11 mouse cellular contexts compared by ENCODE assay signal in the genomic region with DNA sequence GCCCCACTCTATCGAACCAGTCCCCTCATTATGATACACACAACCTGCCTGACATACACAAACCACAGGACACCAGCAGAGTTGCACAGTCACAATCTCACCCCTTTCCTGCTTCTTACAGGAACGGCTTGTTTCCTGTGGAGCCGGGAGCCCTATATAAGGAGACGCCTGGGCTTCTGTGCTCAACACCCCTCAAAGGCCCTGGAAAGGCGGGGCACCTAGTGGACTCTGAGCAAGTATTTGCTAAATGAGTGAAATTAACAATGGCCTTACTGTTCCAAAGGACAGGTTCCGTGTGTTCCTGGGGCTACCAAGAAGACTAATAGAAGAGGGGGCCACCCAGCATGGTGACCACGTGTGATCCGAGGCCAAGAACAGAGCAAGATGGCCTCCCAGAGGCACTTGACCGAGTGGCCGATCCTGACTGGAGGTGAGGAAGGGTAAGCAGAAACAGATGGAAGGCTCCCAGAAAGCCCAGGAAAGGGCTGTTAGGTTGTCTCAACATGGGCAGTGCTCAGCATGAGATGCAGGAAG. TPM values are rescaled to one million over a fixed set of nuclear protein-coding genes. Genes with fewer than 3 reads are reported as not detected.
DNase-seq lines count a peak whose midpoint lies in the region; ATAC-seq and TF ChIP-seq lines count a peak whose summit lies in the region.
"Had no signal": no experiment of that assay in that cellular context is flagged by ENCODE, and none has a peak within 500 bp of the region (broad histone marks: within the 10 kb centered on the region; RNA-seq: fewer than 3 reads in every experiment).

No protein-coding gene starts in this region.

- no peak overlapping the region for H3K4me2 ChIP-seq in heart, embryonic 14.5 days (ENCODE audit: low read length)
- no peak overlapping the region for H3K4me2 ChIP-seq in lung, postnatal 0 days (replicated peaks; ENCODE audit: low read depth, low read length)
- H3K4me2 ChIP-seq in hindbrain, embryonic 14.5 days (replicated peaks): no peak overlapping the region

- no peak overlapping the region for H3K4me3 ChIP-seq in heart, embryonic 14.5 days (ENCODE audit: control insufficient read depth in 1 of 2, insufficient read depth in 1 of 2, low read depth in 1 of 2, low read length in 2 of 2)
- no peak overlapping the region for H3K4me3 ChIP-seq in lung, postnatal 0 days (ENCODE audit: low read depth, low read length)
- H3K4me3 ChIP-seq in hindbrain, embryonic 14.5 days (replicated peaks; ENCODE audit: low read length): no peak overlapping the region
- H3K4me3 ChIP-seq: erythroblast, embryonic 14.5 days; gastrocnemius, adult 2 months had no signal

- TF ChIP-seq CTCF in lung, postnatal 0 days (IDR thresholded peaks at IDR 0.05): no peak

- peak overlapping the region; percentile 50; the same call in 1 of the 2 replicates for H3K9ac ChIP-seq in heart, embryonic 14.5 days (ENCODE audit: low read length)
- H3K9ac ChIP-seq in lung, postnatal 0 days (replicated peaks; ENCODE audit: low read depth): no peak overlapping the region
- H3K9ac ChIP-seq in hindbrain, embryonic 14.5 days: no peak overlapping the region

- intact Hi-C loops in heart, postnatal 36 days (cut with DNase I): loop anchor here (2.0 kb wide), 1 partner anchor 113 kb away; no protein-coding TSS in a partner anchor

- H3K27ac ChIP-seq in heart, embryonic 14.5 days (replicated peaks in 1 of 2; ENCODE audit: control insufficient read depth in 1 of 2, insufficient read depth in 1 of 2, low read depth in 2 of 2, low read length in 2 of 2): peak overlapping the region; percentile 75 to 88; a peak in 3 of 4 replicates
- peak overlapping the region; percentile 33; the same call in 1 of the 2 replicates for H3K27ac ChIP-seq in lung, postnatal 0 days (ENCODE audit: low read length)
- H3K27ac ChIP-seq in hindbrain, embryonic 14.5 days: peak overlapping the region; percentile 32; the same call in 1 of the 2 replicates
- H3K27ac ChIP-seq: gastrocnemius, adult 2 months had no signal

- no peak for ATAC-seq in heart, embryonic 14.5 days (ENCODE audit: insufficient number of reproducible peaks, insufficient read depth, low FRiP score, low read depth)
- no peak; the same call in 1 of the 2 replicates for ATAC-seq in lung, postnatal 0 days
- ATAC-seq in hindbrain, embryonic 14.5 days (ENCODE audit: low FRiP score): no peak

- WGBS in heart, embryonic 14.5 days: 79% methylated on average over 10 of the region's 10 CpGs
- WGBS in lung, postnatal 0 days: 42% methylated on average over 10 of the region's 10 CpGs
- WGBS in hindbrain, embryonic 14.5 days: 87% methylated on average over 10 of the region's 10 CpGs

- no peak for TF ChIP-seq EP300 in lung, postnatal 0 days (IDR thresholded peaks at IDR 0.05)

- no peaks in the 10 kb centered on the region for H3K27me3 ChIP-seq in heart, embryonic 14.5 days (ENCODE audit: control insufficient read depth, insufficient read depth, low read length)
- no peaks in the 10 kb centered on the region for H3K27me3 ChIP-seq in lung, postnatal 0 days (replicated peaks; ENCODE audit: insufficient read depth, low read length)
- no peaks in the 10 kb centered on the region for H3K27me3 ChIP-seq in hindbrain, embryonic 14.5 days (ENCODE audit: control insufficient read depth, insufficient read depth, low read length)

- H3K9me3 ChIP-seq in heart, embryonic 14.5 days (ENCODE audit: control insufficient read depth, low read length): no peaks in the 10 kb centered on the region
- H3K9me3 ChIP-seq in lung, postnatal 0 days (ENCODE audit: low read length): no peaks in the 10 kb centered on the region
- no peaks in the 10 kb centered on the region for H3K9me3 ChIP-seq in hindbrain, embryonic 14.5 days (ENCODE audit: control insufficient read depth, low read length)

- H3K36me3 ChIP-seq in heart, embryonic 14.5 days (ENCODE audit: control insufficient read depth, insufficient read depth, low read length): peaks cover 54% of the 10 kb centered on the region
- H3K36me3 ChIP-seq in lung, postnatal 0 days (ENCODE audit: insufficient read depth, low read length): no peaks in the 10 kb centered on the region
- H3K36me3 ChIP-seq in hindbrain, embryonic 14.5 days (replicated peaks; ENCODE audit: control insufficient read depth, insufficient read depth): peaks cover 53% of the 10 kb centered on the region

- peaks cover 43 to 70% of the 10 kb centered on the region in 2 experiments for H3K4me1 ChIP-seq in heart, embryonic 14.5 days (ENCODE audit: control insufficient read depth in 2 of 2, insufficient read depth in 2 of 2, low read length in 2 of 2)
- H3K4me1 ChIP-seq in lung, postnatal 0 days (ENCODE audit: insufficient read depth, low read depth, low read length): no peaks in the 10 kb centered on the region; the same call in 1 of the 2 replicates
- peaks cover 12% of the 10 kb centered on the region for H3K4me1 ChIP-seq in hindbrain, embryonic 14.5 days (replicated peaks; ENCODE audit: control insufficient read depth, insufficient read depth, low read length)

- no peak for DNase-seq in heart, postnatal 36 days
- no peak for DNase-seq in lung, postnatal 0 days (ENCODE audit: low spot score)
- no peak for DNase-seq in lung, adult 18-20 months
- DNase-seq in hindbrain, embryonic 14.5 days (ENCODE audit: low spot score): no peak
- no peak for DNase-seq in thymus, postnatal 14 days
- DNase-seq in spleen, adult 12 weeks (ENCODE audit: low spot score): no peak
- DNase-seq: cerebellum, postnatal 36 days; gastrocnemius, adult 2 months; kidney, adult 18-20 months had no signal

RNA-seq across cellular contexts. Expression of gene Ppil1, which starts 5.9 kb away (rescaled TPM):
- polyA plus RNA-seq in heart, embryonic 14.5 days (2014; fragmentation: Nextera tagmentation; extraction: Ambion mirVana): 98.2 and 106 TPM in 2 replicates
- total RNA-seq in heart, postnatal 36 days (2021): 10 to 100 TPM; 27.0 to 27.2 TPM
- 39.7 and 44.5 TPM in 2 replicates for polyA plus RNA-seq in lung, postnatal 0 days (2015; fragmentation: Nextera tagmentation; extraction: Ambion mirVana)
- polyA plus RNA-seq in hindbrain, embryonic 14.5 days (2014; fragmentation: Nextera tagmentation; extraction: Ambion mirVana): 101 TPM in 2 replicates

RNA-seq across cellular contexts. Expression of gene BC004004, which starts 10.5 kb away (rescaled TPM):
- polyA plus RNA-seq in heart, embryonic 14.5 days (2014; fragmentation: Nextera tagmentation; extraction: Ambion mirVana): 106 and 112 TPM in 2 replicates
- total RNA-seq in heart, postnatal 36 days (2021): 100 to 1,000 TPM; 228 to 258 TPM
- 105 and 109 TPM in 2 replicates for polyA plus RNA-seq in lung, postnatal 0 days (2015; fragmentation: Nextera tagmentation; extraction: Ambion mirVana)
- polyA plus RNA-seq in hindbrain, embryonic 14.5 days (2014; fragmentation: Nextera tagmentation; extraction: Ambion mirVana): 126 and 131 TPM in 2 replicates

RNA-seq across cellular contexts. Expression of gene Cpne5, which starts 20.1 kb away (rescaled TPM):
- 21.4 and 28.8 TPM in 2 replicates for polyA plus RNA-seq in heart, embryonic 14.5 days (2014; fragmentation: Nextera tagmentation; extraction: Ambion mirVana)
- total RNA-seq in heart, postnatal 36 days (2021): 1 to 10 TPM; 2.8 to 4.6 TPM
- polyA plus RNA-seq in lung, postnatal 0 days (2015; fragmentation: Nextera tagmentation; extraction: Ambion mirVana): 0.57 and 0.63 TPM in 2 replicates
- polyA plus RNA-seq in hindbrain, embryonic 14.5 days (2014; fragmentation: Nextera tagmentation; extraction: Ambion mirVana): 38.1 and 42.8 TPM in 2 replicates
- total RNA-seq: gastrocnemius, adult 2 months had no signal

RNA-seq across cellular contexts. Expression of gene Pi16, which starts 59.4 kb away (rescaled TPM):
- polyA plus RNA-seq in heart, embryonic 14.5 days (2014; fragmentation: Nextera tagmentation; extraction: Ambion mirVana): 0.77 and 1.1 TPM in 2 replicates
- 10 to 100 TPM; 35.9 to 42.4 TPM for total RNA-seq in heart, postnatal 36 days (2021)
- 2.2 and 2.8 TPM in 2 replicates for polyA plus RNA-seq in lung, postnatal 0 days (2015; fragmentation: Nextera tagmentation; extraction: Ambion mirVana)
- 0.84 and 0.85 TPM in 2 replicates for polyA plus RNA-seq in hindbrain, embryonic 14.5 days (2014; fragmentation: Nextera tagmentation; extraction: Ambion mirVana)

Comparison
In these comparisons a context has a peak if more than half of its experiments do, and no peak if none do; other contexts are left out.
1. RNA of gene Cpne5, which starts 20.1 kb away (polyA plus RNA-seq): 38.1 to 42.8 TPM in hindbrain, embryonic 14.5 days and 21.4 to 28.8 TPM in heart, embryonic 14.5 days; 0.57 to 0.63 TPM in lung, postnatal 0 days; every median in the first group is over 10 times any median in the second.
2. Peak in every context shown above with its lines, with median percentiles within 50 percentile points of each other: H3K27ac ChIP-seq.